Mouse (Mus musculus) hindlimb bud, embryonic 11.5 days (tissue): ENCODE results near the gene Ifi209.
"Not testable (repeated sequence)": the region's sequence is repeated elsewhere in the genome, so short reads cannot be mapped to it uniquely, and the experiment has no call there.

Experiments
- DNase-seq: peaks from one replicate; pipeline ENCODE4 v3.0.0-alpha.2; 2012; ENCODE audit warnings: low read depth, low spot score; ENCODE audit errors: extremely low spot score

Gene Ifi209

DNA sequence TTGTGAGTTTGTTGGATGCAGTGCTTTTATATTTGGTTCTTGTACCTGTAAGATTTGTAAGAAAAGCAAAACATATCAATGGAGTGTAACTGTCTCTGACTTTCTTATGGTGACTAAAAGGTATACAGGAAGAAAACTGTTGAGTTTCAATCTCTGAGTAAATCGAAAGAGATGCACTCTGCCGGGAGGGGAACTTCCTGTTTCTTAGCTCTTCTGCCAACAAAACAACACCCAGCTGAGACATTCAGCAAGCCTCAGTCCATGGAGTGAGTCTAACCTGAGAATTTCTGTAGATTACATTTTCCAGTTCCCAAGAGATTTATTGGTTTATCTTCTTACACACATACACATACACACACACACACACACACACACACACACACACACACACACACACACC, at the start of gene Ifi209:
Gene Ifi209, plus strand, starts transcription at position 296 of the 400 bp plus-strand sequence.
- DNase-seq, result not testable (repeated sequence)

DNA sequence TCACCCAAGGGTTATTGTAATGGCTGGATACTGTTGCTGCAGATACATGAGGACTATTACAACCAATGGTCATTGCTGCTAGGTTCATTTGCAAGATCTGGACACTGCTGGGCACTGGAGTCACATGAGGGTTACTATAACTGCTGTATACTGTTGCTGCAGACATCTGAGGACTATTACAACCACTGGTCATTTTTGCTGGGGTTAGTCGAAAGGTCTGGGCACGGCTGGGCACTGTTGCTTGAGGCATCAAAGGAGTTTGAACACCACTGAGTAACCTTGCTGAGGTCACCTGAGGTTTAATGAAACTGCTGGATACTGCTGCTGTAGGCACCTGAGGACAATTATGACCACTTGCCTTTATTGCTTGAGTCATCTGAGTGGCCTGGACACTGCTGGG, 41.0 kb upstream of the Ifi209 start:
- not testable (repeated sequence) for DNase-seq

DNA sequence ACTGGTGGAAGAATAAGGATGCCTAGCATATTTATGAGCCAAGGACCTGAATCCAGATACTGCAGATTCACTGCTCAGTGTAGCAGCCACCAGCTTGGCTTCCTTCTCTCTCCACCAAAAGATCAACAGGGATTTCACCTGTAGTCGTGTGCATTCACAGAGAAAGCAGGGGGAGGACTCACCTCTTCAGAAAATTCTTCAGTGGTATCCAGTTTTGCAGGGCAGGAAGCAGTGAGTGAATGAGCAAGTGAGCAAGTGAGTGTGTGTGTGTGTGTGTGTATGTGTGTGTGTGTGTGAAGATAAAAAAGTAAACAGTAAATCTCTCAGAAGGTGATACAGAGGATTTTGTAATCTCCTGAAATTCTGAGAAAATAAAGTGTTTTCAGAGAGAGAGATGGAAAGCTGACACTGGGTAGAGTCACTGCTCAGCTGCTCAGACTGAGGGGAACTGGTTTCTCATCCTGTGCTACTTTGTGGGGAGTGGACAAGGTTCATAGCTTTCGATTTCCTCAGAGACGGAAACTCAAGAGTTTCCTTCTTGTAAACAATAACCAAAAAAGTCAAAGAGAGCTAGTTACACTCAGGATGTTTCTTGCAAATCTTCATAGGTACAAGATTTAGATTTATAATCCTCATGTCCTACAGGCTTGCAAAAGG, 31.8 kb upstream of the Ifi209 start, which contains the start of gene Ifi213:
Gene Ifi213, minus strand, starts transcription at position 437 of the 657 bp plus-strand sequence.
- not testable (repeated sequence) for DNase-seq

DNA sequence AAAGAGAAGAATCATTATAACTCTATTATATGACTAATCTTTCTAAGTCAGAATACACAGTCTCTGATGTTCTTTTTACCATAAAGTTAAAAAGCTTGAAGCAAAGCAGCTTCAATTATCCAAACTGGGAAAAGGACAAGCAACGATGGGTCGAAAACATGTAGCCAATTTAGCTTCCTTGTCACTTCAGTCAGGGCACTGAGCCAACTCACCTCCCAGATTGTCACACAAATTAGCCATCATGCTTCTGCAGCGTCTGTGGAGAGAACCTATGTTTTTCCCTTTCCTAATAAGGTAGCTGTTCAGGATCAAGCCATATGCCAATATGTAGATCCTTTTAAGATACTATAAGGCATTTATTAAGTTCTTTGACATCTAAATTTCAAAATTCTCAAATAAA, 20.4 kb upstream of the Ifi209 start:
- DNase-seq, result not testable (repeated sequence)

DNA sequence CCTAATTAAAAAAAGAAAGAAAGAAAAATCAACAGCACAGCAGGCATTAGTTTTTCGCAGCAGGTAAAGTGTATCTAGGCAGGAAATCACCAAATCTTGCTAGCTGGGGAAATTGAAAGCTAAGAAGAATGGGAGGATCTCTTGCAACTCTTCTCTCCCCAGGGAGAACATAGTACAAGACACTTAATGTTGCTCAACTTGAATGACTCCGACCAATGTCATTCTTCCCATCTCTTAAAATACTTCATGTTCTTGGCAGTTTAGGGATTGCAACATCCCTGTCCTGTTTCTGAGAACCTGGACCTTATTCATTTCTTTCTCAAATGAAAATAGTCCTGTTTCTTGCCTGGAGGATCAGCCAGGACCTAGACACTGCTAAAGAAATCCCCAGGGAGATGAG, 8.5 kb upstream of the Ifi209 start:
- not testable (repeated sequence) for DNase-seq

DNA sequence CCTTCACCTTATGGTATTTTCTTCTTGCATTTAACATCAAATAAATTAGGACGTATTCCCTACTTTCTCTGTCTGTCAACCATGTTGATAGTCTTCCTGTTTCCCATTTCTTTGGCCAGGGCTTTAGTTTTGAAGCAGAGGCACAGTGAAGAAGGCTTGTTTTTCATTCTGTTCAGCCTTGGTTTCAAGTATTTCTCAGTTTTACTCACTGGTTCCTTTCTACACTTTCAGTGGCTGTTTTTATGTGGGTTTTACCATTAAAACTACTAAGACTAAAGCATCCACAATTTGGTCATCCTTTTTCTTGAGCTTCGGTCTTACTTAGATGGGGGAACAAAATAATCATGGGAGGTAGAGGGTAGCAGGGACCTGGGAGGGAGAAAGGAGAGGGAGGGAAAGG, 6.7 kb upstream of the Ifi209 start:
- DNase-seq, result no peak

DNA sequence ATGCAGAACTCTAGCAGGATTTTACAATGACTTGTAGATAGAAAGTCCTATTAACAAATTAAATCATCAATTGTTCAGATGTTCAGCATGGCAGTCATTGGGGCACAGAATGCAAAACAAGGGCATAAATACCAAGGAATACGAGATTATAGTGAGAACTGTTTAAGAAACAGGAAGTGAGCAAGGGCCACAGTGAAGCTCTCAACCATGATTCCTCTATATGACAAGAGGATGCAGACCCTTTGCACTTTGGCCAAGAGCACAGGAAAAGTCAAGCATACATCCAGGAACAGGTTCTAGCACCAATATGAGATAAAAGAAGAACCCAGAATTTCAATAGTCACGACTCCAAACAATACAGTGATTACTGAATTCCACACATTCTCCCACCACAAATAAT, 4.0 kb upstream of the Ifi209 start:
- DNase-seq, result no peak

DNA sequence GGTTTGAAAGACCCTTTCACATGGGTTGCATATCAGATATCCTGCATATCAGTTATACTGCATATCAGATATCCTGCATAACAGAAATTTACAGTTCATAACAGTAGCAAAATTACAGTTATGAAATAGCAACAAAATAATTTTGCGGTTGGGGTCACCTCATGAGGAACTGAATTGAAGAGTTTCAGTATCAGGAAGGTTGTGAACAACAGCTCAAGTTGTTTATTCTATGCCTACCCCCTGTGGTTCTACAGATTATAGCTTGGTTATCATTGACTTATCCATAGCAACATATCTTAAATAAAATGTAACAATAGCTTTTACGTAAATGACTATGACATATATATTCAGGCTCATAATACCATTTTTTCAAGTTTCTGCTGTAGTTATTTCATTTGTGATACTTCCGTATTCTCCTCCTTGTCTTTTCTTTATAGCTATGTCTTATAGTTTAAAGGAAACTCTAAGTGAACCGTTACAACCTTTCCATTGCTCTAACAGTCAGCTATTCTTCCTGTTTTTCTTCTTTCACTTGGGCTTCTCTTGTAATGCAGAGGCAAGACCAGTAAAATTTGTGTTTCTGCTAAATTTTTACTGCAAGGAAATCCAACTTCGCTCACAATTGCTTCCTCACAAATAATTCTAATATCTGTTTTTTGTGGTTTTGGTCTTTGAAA, 3.4 kb downstream of the Ifi209 start:
- DNase-seq, result no peak

DNA sequence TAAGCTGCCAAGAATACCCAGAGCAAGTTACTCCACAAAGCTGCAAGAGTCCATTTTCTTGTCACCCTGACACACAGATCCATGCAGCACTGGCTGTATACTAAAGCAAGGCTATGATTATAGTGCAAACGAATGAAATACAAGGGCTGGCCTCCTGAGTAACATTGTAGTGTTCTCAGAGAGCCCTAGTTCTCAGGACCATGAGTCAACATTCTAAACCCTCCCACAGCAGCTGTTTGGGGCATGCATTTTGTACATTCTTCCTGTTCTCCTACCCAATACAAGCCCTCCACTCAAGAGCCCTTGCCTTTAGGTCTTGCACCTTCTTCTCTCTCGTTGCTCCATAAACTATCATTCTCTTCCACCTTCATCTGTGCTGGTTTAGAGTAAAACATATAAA, 14.7 kb downstream of the Ifi209 start:
- no peak for DNase-seq

DNA sequence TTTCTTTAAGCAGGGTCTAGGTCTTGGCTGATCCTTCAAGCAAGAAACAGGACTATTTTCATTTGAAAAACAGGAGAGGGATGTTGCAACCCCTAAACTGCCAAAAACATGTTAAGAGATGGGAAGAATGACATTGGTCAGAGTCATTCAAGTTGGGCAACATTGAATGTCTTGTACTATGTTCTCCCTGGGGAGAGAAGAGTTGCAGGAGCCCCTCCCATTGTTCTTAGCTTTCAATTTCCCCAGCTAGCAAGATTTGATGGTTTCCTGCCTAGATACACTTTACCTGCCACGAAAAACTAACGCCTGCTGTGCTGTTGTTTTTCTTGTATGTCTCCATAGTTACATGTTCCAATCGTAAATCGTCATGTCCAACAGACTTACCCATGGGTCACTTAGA, 27.3 kb downstream of the Ifi209 start:
- no peak for DNase-seq

DNA sequence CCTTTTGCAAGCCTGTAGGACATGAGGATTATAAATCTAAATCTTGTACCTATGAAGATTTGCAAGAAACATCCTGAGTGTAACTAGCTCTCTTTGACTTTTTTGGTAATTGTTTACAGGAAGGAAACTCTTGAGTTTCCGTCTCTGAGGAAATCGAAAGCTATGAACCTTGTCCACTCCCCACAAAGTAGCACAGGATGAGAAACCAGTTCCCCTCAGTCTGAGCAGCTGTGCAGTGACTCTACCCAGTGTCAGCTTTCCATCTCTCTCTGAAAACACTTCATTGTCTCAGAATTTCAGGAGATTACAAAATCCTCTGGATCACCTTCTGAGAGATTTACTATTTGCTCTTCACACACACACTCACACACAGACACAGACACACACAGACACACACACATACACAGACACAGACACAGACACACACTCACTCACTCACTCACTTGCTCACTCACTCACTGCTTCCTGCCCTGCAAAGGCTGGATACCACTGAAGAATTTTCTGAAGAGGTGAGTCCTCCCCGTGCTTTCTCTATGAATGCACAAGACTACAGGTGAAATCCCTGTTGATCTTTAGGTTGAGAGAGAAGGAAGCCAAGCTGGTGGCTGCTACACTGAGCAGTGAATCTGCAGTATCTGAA, 42.9 kb downstream of the Ifi209 start, which contains the start of gene Ifi208:
Gene Ifi208, plus strand, starts transcription at position 218 of the 640 bp plus-strand sequence.
- DNase-seq, result not testable (repeated sequence)

DNA sequence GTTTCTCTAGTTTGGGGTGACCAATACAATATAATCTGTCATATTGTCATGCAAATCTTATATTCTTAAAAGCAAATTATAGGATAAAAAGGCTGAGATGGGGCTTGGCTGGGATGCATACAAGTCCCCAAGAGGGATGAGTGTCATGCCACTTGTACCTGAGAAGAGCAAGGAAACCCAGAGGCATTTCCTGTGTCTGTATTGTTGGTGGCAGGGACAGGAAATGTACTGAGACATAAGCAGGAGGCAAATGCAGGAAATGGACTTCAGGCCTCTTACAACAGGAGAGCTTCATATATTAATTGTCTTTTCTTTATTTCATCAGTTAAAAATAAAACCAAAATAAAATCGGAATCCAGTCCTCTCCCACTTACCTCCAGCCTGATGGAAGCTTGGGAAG, 47.9 kb downstream of the Ifi209 start:
- DNase-seq, result not testable (repeated sequence)

DNA sequence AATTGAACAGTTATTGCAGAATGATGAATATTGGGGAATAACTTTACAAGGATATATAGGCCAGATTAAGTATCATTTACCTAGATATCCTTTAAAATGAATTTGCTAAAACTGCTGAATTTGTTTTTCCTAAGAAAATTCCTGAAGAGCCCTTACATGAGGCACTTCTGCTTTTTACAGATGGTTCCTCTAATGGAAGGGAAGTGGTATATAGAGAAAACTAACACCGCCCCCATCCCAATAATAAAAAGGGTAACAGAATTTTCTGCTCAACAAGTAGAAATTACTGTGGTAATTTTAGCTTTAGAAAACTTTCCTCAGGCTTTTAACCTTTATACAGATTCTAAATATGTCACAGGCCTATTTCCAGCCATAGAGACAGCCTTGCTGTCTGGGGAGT, 63.6 kb downstream of the Ifi209 start:
- no peak for DNase-seq
